Mouse (Mus musculus) kidney, postnatal 4 days (tissue): ENCODE results near the gene Ppil2.

ENCODE experiments used
- DNase-seq, 2 experiments: peaks; one replicate each; pipeline ENCODE4 v3.0.0; 2021; ENCODE audit warnings: mixed read lengths in 2 of 2

The Ppil2 gene

DNA sequence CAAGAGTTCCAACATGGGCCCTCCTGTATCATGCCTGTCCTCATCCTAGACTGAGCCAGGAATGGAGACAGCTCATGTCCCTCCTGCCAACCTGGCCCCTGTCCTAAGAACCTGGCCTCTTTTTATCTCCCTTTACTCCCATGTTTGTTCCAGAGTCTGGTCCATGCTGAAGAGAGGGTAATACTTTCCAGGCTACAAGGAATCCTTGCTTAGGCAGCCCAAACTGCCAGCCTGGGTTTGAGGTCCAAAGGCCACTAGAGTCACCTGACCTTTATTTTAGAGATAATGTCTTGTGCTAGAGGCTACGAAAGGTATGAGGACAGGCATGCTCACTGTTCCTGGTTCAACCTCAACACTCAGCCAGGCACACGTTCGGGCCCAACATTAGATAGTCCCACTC lies 14.1 kb downstream of the Ppil2 start:
- DNase-seq: no peak

DNA sequence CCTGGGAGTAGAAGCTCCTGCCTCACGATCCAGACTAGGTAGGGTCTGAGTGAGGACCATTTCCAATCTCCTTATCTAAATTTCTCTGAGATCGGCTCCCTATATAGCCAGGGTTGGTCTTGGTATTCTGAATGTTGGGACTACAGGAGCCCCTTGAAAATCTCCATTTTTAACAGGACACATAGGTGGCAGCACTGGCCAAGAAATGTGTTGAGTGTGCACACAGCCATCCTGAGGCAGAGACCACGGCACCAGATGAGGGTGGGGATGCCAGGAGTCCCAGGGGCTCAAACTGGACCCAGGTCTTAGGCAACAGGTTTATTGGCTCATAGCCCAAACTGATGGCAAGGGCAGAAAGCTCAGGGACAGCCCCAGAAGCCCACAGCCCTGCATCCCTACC lies 22.7 kb downstream of the Ppil2 start:
- no peak for DNase-seq

DNA sequence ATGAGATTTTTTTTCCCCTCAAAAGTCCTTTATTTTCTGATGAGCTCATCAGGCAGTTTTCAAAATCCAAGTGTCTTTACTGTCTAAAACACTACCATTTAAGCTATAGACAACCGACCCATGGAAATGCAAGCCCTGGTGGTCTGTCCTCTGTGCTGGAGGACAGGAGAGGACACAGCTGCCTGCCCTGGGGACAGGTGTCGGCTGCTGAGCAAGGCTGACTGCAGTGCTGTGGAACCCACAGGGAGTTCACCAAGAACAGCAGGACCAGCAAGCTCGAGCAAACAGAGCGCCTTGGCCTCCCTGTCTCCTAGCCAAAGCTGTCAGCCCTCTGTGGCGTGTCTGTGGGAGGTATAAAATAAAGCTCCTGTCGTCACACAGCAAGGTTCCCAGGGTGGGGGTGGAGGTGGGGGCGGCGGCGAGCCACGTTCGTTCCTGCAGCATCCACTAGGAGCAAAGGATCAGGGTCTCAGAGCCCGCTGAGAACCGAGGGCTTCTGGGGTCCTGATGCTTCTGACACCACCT lies 24.3 kb downstream of the Ppil2 start:
- no peak for DNase-seq

DNA sequence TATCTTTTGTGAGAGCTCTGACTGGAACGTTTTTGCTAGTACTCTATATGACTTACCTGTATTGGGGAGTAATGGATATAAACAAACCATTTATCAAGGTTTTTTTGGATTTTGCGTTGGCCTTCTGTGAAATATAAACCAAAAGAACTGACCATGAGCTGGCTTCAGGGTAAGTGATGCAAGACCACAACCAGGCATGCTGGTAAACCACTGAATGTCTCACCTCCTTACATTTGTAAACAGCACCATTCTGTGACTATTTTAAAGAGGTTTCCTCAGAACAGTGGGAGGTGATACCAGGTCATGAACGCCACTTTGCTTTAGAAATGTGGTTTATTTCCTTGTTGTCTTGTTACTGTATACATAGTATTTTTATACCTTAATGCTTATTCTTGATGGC lies 24.8 kb downstream of the Ppil2 start:
- no peak for DNase-seq

DNA sequence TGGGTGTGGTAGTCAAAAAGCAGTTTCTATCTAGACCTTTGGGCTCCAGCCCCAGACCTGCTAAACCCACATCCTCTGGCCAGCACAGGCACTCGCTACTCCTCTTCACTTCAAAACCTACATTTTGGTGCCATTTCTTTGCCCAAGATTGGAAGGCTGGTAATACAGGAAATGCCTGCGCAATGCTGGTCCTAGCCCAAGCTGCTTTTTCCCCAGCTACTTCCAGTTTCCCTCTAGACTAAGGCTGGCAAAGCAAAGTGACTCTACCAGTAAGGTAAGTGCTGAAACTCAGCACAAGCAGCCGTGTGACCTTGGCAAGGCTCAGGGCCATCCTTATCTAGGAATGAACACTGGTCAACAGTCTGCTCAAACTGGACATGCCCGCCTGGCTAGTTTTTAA lies 25.4 kb downstream of the Ppil2 start:
- no peak for DNase-seq

DNA sequence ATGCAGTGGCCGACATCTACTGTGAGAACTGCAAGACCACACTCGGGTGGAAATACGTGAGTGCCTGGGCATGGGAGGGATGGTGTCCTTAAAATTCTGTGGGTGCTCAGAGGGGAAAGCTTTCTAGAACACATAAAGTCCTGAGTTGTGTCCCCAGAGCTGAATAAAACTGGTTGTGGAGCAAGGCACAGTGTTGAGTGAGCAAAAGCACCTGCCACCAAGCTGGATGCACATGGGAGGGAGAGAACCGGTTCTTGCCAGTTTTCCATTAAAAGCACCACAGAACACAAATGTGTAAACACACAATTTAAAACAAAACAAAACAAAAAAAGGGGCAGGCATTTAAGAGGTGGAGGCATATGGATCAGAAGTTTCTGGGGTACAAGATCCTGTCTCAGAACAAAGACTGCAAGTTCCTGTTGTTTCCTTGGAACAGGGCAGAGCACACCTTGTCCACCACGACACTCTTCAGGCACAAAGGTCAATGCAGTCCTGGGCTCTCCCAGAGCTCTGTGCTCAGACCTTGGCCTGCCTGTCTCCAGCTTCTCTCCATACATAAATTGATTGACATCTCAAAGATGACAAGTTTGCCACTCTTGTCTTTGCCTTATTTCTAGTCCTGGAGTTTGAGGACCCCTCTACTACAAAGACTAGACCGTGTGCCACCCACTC lies 28.8 kb downstream of the Ppil2 start:
- DNase-seq: no peak

DNA sequence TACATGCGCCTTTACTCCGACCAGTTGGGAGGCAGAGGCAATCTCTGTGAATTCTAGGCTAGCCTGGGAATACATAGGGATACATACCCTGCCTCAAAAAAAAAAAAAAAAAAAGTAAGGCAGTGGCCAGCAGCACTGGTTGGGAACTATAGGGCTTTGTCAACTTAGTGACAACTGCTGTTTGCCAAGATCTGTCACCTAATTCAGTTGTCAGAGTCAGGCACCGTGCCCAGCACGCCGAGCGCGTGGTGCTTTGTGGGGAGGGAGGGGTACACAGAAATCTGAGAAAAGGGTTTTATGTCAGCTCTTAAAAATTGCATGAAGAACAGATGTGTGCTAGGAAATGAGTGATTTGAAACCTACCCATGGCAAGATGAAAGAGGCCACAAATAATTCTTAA lies 33.0 kb downstream of the Ppil2 start:
- no peak for DNase-seq

DNA sequence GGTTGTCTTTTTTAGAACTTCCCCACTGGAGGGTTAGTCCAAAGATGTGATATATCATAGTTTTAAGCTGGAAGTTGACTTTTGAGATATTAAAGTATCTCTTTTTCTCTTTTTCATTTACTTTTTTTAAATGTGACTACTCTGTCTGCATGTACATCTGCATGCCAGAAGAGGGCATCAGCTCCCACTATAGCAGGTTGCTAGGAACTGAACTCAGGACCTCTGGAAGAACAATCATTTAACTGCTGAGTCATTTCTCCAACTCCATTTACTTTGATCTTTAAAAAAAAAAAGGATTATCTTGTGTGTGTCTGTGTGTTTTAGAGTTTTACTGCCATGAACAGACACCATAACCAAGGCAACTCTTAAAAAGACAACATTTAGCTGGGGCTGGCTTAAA lies 34.2 kb downstream of the Ppil2 start:
- DNase-seq: no peak

DNA sequence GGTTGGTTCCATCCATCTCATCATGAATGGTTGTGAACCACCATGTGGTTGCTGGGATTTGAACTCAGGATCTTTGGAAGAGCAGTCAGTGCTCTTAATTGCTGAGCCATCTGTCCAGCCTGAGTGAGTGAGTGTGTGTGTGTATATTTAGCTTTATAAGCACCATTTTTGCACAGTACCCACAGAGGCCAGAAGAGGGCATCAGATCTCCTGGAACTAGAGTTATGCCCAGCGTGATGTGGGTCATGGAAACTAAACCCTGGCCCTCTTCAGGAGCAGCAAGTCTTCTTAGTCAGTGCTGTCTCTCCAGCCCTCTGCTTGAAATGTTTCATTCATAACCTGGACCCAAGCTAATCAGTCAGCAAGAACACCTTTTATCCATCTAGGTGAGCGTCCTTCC lies 34.8 kb downstream of the Ppil2 start:
- no peak for DNase-seq

DNA sequence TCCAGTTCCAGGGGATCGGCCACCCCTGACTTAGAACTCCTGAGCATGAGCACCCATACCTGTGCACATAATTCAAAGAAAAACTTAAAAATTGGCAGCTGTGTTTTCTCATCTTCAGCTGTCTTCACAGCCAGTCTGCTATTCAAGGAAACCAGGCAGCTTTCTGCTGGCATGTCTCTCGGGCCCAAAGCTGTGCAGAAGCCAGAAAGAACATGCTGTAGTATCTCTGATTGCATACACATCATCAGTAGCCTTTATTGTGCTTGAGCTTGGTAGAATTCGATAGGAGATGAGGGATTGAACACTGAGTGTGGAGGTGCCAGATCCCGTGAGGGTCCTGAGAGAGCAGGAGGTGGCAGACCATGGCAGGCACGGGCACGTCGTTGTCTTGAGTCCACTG lies 38.1 kb downstream of the Ppil2 start:
- DNase-seq: no peak

DNA sequence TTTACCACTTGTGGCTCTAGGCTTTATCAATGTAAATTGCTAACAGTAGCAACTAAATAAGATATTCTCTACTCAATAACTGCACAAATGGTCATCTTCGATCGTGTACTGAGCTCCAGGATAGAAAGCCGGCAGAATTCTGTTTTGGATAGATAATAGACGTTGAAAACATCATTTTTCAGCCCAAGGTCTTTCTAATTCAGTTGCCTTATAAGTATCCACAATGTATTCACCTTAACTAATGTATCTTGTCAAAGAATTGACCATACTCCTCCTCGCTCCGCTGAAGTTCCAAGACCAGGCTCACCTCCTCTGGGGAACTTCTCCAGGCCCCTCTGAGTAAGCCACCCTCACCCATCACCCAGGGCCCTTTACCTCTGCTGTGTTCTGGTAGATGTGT lies 40.3 kb downstream of the Ppil2 start:
- DNase-seq: no peak

DNA sequence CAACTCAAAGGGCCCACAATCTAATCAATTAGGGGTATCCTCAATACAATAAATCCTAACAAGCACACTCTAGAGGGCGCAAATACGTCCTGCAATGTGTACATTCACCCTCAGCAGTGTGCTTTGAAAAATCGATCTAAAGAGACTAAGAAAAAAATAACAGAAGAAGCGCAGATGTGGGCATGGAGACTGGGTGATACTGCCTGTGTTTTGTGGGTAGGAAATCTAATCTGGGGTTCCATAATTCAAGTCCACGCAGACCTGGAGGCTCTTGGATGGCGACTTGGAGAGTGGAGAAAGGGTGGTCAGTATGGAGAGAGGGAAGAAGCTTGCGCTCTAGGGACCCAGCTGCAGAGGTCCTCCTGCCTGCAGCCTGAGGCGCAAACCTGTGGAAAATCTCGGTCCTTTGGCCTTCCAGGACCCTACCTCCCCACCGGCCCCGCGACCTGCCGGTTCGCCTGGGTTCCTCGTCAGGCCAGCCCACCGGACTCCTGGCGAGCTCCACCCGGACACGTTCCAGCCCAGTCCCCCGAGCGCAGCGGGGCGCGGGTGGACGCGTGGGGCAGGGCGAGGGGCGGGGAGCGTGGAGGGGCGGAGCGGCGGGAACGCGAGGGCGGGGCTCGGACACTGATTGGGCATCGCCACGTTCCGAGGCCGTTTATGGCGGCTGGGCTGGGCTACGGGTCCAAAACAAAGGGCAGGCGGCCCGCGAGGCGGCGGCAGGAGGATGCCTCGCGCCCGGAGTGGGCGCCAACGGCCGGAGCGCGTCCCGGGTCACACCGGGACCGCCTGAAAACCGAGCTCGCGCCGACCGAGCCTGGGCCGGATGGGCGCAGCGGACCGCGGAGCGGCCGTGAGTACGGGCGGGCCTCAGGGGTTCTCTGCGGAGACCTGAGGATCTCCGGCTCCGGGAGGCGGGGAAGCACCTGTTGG lies 41.3 kb downstream of the Ppil2 start, which contains the start of gene Ypel1:
Ypel1 (plus strand) TSS at position 186 of the 933 bp plus-strand sequence.
- peak; percentile 93 to 95 for DNase-seq

DNA sequence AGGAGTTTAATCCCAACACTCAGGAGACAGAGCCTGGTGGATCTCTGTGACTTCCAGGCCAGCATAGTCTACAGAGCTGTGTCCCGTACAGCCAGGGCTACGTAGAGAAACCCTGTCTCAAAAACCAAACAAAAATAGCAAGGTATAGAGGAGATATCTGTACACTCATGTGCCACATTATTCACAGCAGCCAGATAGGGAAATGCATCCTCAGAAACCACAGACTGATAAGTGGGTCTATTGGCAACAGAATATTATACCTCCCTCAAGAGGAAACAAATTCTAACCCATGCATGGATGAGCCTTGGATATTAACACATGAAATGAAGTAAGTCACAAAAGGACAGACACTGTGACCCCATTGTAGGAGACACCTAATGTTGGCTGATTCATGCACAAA lies 43.5 kb downstream of the Ppil2 start:
- no peak for DNase-seq

DNA sequence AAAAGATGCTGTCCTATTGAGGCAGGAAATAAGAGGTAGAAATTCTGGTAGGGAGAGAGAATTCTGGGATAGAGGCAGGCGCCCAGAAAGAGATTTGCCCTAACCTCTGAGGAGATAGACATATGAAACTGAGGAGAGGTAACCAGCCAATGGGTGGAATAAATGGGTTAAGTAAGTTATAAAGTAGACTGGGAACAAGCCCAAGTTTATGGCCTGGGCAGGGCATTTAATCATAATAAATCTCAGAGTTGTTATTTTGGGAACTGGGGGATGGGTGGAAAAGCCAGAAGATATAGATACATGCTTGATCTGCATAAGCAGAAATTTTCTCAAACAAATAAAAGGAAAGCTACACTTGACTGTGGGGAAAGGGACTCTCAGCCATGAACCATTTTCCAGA lies 48.7 kb downstream of the Ppil2 start:
- DNase-seq: no peak

DNA sequence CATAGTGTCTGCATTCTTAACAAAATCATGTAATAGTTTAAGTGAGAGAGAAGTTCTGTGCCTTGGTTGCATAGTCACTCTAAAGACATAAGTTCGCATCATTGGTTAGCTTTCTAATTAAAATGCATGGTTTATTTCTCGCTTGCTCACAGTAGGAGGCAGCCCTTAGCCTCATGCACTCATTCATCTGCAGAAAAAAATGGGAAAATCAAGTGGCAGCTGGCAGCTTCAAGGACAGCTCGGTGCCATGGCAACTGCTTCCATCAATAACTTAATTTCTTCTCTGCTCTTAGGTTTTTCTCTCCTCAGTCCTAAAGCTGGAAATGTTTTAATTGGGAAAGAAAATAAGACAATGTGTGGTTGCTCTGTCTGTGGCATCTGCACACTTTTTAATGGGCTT lies 55.5 kb downstream of the Ppil2 start:
- DNase-seq: no peak

DNA sequence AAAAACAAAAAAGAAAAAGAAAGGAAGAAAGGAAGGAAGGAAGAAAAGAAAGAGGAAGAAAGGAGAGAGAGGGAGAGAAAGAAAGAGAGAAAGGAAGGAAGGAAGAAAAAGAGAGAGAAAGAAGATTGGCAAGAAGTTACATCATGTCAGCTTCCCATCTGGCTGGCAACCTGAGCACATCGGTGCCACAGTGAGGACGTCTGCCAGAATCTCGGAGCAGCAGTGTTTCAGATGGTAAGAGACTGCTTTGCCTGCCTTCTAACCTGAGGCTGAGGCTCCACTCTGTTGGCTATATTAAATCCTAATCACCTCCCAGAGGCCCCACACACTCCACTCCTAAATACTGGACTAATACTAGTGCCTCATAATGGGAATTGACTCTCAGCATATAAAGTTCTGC lies 57.2 kb downstream of the Ppil2 start:
- no peak for DNase-seq

DNA sequence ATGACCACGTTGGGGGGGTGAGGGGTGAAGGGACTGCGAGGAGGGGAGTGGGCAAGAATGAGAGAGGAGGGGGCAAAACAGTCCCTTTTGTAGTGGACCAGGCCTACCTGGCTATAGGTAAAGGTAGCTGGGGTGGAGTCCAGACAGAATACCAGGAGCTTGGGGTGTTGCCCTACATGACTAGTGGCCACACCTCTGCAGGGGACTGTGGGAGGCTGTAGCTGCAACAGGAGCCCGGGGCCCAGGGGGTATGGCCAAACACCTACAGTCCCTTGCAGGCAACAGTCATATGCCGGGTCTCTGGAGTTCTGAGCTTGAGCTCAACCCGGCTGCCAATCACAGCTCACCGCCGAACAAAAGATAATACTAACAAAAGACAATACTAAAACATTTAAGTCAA lies 59.0 kb downstream of the Ppil2 start:
- peak in 1 of 2 experiments; percentile 17 for DNase-seq

DNA sequence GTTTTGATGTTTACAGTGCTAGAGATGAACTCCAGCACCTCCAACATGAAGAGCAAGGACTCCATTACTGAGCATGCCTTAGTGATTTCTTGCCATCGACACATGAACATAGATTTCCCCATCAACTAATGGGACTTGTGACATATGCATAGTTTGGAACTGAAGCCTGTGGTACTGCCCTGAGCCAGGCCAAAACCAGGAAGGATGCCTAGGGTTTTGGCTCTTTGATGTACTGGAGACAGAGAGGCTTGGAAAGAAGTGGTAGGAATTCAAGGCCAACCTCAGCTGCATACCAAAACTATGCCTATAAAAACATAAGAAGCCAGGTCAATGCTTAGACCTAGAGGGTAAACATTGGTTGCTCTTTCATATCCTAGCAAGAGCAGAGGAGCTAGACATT lies 61.2 kb downstream of the Ppil2 start:
- DNase-seq: no peak

DNA sequence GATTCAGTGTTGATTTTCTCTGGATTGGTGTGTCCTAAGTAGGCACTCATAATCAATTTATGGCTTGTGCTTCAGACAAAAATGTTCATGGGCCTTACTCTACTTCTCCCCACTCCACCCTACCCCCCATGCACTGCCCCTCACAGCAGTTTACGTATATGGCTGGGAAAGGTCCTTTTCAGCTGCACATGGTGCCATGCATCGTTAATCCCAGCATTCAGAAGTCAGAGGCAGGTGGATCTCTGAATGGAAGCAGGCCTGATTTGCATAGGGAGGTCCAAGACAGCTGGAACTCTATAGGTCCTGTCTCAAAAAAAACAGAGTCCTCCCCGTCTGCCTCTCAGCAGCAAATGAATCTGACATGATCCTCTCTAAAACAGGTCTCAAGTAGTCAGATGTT lies 65.8 kb downstream of the Ppil2 start:
- DNase-seq: no peak

DNA sequence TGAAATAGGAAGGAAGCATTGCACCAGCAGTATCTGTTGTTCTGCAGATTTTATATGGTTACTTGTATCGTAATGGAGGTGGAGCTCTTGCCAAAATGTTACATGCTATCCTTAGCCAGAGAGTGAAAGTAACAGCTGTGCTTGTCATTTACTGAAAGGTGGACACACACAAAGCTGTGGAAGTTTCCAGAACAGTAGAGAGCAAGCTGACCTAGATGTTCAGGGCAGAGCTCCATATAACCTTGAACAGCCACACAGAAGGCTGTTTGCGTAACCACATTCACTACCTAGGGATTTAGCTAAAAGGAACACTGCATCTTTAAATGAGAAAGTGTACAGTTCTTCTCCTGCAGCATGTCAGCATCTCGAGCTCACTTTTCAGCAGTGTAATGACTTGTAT lies 66.7 kb downstream of the Ppil2 start:
- DNase-seq: no peak

DNA sequence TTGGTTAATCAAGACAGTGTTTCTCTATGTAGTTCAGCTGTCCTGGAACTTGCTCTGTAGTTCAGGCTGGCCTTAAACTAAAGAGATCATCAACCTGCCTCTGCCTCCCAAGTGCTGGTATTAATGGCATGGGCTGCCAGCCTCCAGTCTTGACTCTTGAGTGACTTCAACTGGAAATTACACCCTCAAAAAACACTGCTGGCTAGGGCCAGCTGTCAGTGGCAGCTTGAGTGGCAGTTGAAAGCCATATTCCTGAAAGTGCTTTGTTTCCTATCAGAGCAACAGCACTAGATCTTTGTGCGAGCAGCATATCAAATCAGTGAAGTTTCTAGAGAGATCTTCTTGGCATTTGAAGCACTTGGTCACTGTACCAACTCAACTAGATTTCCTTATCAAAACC lies 69.6 kb downstream of the Ppil2 start:
- no peak for DNase-seq

DNA sequence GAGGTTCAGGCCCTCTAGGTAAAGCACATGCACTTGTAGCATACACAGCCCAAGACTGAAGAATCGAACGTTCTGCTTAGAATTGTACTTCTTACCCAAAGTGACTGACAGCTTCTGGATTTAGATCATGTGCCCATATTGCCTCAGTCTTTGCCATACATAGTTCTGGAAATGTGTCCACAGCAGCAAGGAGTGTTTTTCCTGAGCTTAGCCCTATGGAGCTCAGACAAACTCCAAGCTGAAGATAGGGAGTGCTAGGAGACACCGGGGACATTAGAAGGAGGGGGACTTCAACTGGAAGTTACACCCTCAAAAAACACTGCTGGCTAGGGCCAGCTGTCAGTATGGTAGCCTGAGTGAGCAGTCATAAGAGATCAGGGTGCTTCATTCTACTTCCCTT lies 70.3 kb downstream of the Ppil2 start:
- DNase-seq: no peak
